Mouse (Mus musculus) lung, postnatal 0 days (tissue): Measurements from ENCODE around the gene Bcl6b.

Source experiments
- CTCF ChIP-seq: IDR thresholded peaks from 2 replicates; pipeline ENCODE4 v1.5.1; 2016; ENCODE audit warnings: antibody characterized with exemption, mild to moderate bottlenecking
- EP300 ChIP-seq: IDR thresholded peaks from 2 replicates; pipeline ENCODE4 v1.6.1; 2016; ENCODE audit warnings: antibody characterized with exemption, mild to moderate bottlenecking, control low read depth

GRCm38 (mm10) chr11:70221603-70222500 is 7.7 kb downstream of the Bcl6b start:
- no peak for TF ChIP-seq EP300
- TF ChIP-seq CTCF: no peak
